Mouse (Mus musculus): Measurements from ENCODE around the gene Appbp2.
A peak's percentile ranks its signal among the peaks of the same experiment; 100 is the strongest.

The Appbp2 gene

DNA sequence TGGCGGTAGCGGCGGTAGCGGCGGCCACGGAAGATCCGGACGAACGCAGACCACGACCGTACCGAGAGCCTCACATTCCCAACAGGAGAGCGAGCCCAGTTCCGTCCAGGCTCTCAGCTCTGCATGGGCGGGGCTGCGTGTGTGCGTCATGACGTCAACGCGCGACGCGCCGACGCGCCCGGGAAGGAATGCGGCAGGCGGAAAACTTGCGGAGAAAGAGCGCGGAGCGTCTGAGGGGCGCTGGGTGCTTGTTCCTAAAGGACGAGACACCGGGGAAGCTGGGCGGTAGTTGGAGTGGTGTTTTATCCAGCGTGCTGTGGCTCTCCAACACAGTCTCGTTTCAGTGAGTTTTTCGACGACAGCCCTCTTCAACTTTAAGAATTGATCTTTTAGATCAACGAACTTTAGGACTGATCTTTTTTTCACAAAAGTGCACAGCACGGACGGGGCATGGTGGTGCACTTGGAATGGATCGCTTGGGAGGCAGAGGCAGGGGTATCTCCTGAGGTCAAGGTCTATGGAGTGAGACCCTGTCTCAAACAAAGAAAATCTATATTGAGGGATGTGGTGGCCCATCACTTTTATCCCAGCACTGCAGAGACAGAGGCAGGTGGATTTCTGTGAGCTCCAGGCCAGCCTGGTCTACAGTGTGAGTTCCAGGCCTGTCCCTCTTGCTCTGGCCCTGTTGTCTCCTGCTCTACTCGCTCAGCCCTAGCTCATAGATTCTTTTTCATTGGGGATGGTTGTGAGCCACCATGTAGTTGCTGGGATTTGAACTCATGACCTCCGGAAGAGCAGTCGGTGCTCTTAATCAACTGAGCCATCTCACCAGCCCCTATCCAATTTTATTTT, at the start of gene Appbp2:
Gene Appbp2 (minus strand): TSS at position 141 of the 852 bp plus-strand sequence.
- DNase-seq (ENCODE audit: low read depth, low spot score) = peak; percentile 98

DNA sequence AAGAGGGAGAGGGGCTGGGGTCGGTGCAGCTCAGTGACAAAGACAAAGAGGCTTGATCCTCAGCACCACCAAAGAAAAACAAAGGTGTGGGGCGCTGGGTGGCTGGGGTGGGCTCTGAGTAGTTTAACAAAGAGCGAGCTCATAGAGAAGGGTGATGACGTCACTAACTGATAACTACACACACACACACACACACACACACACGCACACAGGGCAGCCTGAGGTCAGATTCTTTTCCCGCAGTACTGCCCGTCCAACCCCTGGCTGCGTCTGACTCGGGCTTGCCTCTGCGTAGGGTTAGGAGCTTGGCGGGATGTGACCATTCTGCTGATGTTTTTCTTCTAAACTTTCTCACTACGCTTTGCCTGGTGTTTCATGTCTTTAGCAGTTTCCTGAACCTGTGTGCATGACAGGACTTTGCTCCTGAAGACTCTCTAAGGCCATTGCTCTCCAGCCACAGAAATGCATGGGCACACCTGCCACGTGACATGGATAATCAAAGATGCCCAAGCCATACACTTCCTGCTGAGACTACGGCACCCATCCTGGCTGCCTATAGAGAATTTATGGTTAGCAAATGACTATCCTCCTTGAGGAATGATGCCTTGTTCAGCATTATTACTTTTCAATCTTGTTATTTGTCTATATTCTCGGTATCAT, 46.4 kb upstream of the Appbp2 start:
- no peak for DNase-seq (ENCODE audit: low read depth, low spot score)

DNA sequence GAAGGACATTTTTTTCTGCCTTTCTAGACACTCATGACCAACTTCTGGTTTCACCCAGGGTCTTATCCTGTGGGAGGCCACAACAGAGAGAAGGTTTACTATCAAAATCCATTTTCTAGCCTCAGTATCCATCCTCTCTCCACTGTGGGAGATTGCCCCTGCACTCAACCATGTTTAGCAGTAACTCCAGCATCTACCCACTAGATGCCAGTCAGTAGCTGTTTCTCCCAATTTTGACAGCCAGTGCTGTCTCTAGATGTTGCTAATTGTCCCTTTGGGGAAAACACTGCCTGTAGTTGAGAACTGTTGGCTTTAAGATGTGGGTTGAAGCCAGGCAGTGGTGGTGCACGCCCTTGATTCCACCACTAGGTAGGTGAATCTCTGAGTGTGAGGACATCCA, 43.2 kb upstream of the Appbp2 start:
- DNase-seq (ENCODE audit: low read depth, low spot score) = no peak

DNA sequence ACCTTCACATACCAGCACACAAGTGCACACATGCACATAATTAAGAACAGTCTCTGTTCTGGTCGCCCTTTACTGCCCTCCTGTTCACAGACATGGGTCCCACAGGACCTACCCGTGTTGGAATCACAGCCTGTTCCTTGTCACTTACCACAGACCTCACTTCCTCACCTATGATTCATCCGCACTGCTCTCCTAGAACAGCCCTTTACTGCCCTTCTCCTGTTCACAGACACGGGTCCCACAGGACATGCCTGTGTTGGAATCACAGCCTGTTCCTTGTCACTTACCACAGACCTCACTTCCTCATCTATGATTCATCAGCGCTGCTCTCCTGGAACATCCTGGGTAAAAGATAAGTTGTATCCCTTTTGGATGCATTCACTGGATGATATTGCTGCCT, 42.7 kb upstream of the Appbp2 start:
- DNase-seq (ENCODE audit: low read depth, low spot score) = no peak

DNA sequence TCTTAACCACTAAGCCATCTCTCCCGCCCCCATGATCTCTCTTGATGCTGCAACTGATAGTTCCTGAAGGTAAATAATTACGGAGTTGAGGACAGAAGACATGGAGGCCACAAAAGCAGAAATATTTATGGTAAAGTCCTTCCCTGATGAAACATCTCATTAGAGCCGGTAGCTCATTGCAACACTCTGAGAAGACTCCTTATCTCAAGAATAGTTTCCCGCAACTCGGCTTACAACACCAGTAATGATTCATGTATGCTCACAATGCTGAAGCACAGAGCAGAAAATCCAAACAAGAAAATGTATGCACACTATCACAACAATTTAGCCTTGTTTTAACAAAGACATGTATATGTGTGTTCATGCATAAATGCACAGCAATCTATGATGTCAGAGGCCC, 40.2 kb upstream of the Appbp2 start:
- DNase-seq (ENCODE audit: low read depth, low spot score) = no peak

DNA sequence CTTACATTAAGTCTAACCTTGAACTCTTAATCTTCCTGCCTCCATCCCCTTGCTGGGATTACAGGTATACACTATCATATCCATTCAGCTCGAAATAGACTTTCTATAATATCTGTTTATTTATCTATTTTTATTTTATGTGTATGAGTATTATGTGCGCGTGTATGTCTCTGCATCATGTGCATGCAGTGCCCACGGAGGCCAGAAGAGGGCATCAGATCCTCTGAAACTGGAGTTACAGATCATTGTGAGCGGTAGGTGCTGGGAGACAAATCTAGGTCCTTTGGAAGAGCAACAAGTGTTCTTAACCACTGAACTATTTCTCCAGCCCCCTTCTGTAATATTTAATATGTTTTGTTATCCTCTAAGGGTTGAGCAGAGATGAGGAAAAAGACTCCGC, 38.4 kb upstream of the Appbp2 start:
- peak; percentile 58 for DNase-seq (ENCODE audit: low read depth, low spot score)

DNA sequence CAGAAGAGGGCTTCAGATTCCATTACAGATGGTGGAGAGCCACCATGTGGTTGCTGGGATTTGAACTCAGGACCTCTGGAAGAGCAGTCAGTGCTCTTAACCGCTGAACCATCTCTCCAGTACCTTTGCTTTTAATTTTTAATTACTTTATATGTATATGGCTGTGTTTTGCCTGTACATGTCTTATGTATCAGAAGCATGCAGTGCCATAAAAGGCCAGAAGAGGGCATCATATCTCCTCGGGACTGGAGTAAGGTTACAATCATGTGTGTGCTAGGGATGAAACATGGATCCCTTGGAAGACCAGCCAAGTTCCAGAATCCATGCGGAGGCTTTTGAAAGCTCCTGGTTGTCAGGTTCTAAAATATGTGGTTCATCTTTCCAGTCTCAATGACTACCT, 35.7 kb upstream of the Appbp2 start:
- peak; percentile 90 for DNase-seq (ENCODE audit: low read depth, low spot score)

DNA sequence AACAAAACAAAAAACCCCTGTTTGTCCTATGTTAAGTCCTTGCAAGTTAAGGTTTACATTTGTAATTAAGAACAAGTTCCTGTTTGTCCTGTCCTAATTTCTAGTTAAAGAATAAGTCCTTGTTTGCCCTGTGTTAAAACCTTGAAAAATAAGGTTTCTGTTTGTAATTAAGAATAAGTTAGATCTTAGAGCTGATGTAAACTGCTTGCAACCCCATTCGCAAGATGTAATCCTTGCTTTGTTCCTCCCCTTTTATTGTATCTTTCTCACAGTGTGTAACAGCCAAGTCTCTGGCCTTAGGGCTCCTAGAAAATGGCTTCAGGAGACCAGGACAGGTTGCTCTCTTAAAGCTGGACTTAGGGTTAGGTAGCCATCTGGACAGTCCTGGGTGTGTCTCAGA, 32.5 kb upstream of the Appbp2 start:
- no peak for DNase-seq (ENCODE audit: low read depth, low spot score)

DNA sequence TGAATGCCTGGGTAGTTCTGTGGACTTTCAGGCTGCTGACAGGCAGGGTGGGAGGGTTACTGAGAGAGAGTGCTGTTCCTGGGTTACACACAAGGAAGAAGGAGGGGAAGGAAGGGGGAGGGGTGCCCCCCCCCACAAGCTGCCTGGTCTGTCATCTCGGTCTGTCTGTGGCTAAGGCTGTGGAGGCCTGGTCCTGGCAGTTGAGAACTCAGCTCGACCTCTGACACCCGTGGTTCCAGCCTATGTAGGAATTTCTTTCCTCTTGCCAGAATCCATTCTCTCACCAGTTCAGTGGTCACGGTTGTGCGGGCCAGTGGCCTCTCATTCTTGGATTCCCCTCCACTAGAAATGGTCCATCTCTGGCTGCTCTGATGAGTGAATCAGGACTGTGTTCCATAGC, 29.7 kb upstream of the Appbp2 start:
- no peak for DNase-seq (ENCODE audit: low read depth, low spot score)

DNA sequence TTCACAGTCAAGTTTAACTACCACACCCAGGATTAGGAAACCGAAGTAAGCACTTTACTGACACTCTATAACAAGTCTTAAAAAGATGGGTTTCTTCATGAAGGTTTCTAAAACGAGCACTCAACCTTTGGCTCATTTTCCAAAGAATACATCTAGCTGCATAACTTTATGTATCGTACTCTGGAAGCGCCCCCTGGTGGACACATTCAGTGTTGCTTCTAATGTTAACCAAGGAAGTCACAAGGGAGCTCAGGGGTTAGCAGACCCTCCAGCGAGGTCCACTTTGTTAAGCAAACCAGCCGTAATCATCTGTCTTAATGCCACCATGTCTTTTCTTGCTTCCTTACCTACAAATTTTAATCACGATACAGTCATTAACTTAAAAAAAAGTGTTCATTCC, 26.3 kb upstream of the Appbp2 start:
- peak; percentile 82 for DNase-seq (ENCODE audit: low read depth, low spot score)

DNA sequence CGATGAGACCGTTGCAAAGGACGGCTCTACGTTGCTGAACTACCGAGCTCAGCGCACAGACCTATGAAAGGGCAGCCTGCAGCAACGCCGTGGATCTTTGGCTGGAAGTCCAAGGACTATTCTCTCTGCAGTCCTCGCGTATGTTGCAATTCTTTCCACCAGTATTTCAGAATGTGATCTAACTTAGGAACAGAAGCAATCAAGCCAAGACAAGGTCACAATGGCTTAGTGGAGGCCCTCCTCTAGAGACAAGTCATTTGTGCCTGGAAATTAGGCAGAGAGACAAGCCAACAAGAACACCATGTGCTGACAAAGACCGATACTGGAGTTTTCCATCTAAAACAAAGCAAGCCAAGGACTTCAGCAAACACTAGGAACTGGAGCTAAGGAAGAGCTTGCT, 24.0 kb upstream of the Appbp2 start:
- no peak for DNase-seq (ENCODE audit: low read depth, low spot score)

DNA sequence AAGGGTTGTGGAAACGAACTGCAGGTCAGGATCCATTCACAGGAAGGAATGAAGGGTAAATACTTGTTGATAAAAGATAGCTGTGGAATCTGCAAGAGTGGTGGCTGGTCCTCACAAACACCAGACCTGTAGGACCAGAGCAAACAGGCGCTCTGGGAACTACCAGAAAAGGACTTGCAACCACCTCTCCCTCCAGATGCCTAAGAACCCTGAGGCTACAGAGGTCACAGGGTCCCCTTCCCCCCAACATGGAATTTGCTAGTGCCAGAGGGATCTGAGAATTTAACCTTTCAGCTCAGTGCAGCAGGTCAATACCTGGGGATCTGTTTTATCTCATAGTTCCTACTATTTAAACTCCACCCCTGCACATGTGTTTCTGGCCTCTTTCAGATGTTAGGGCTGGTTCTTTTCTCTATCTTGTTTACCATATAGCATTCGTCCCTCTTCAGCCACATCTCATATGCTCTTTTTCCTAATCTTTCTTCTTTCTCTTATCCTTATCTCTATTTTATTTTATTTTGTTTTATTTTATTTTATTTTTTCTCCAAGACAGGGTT, 20.6 kb upstream of the Appbp2 start:
- DNase-seq (ENCODE audit: low read depth, low spot score) = no peak

DNA sequence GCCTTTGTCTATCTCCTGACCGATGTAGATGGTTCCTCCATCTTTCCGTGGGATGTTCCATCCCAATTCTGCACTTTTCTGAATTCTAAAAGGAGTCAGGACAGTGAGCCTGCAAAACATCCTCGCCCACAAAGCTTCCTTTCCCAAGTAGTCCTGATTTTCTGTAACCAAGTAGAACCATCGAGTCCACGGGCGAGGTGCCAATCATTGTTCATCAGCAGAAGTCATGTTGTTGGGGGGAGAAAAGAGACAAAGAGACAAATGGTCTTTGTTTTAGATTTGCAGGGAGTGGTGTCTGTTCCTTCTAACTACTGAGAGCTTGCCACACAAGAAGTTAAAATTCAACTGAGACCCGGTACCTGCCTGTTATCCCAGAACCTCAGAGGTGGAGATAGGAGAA, 18.7 kb upstream of the Appbp2 start:
- DNase-seq (ENCODE audit: low read depth, low spot score) = no peak

DNA sequence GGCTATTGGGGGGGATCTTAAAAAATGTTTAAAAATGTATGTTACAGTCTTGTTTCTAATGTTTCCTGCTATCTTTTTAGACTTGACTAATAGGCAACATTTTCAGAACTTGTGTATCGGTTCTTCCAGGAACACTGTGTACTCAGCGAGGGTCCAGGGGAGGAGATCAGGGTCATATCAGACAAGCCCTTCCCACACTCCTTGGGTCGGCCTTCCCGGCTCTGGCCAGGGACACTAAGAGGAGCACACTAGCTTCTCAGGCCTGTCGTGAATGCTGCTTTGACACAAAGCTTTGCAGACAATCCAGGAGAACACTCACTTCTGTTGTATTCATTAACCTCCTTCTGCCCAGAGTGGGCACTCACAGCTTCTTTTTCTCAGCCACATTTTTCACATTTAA, 18.1 kb upstream of the Appbp2 start:
- no peak for DNase-seq (ENCODE audit: low read depth, low spot score)

DNA sequence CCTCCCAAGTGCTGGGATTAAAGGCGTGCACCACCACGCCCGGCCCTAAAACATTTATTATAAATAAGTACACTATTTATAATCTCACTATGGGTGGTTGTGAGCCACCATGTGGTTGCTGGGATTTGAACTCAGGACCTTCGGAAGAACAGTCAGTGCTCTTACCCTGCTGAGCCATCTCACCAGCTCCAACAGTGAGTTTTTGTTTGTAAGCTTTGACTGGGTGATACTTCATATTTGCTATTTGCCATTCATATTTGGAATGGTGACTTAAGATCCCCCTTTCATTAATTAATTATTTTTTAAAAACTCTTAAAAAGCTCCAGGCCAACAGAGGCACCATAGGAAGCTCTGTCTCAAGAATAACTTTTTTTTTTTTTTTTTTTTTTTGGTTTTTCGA, 17.0 kb upstream of the Appbp2 start:
- no peak for DNase-seq (ENCODE audit: low read depth, low spot score)

DNA sequence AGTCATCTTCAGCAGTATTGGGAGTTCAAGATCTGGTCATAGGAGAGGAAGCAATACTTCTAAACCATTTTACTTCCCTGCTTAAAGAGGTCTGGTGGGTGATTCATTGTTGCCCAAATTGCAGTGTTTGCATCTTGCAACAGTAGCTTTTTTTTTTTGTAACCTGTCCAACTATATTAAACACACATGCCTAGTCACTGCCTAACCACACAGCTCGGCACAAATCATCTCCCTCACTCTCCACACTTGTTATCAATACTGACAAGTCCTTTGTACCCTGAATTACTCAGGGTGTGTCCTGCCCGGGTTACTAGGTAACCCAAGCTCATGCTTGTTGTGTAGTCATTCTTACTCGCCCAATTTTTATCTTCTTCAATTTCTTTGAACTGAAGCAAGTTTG, 15.5 kb upstream of the Appbp2 start:
- no peak for DNase-seq (ENCODE audit: low read depth, low spot score)

DNA sequence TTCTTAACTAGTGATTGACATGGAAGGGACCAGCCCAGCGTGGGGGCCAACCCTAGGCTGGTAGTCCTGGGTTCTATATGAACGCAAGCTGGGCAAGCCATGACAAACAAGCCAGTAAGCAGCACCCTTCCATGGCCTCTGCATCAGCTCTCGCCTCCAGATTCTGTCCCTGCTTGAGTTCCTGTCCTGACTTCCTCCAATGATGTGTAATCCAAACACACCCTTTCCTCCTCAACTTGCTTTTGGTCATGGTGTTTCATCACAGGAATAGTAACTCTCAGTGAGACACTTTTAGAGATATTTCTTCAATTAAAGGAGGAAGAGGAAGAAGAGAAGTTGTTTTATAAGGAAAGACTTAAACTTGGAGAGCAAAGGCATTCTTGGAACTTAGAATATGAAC, 14.4 kb upstream of the Appbp2 start:
- DNase-seq (ENCODE audit: low read depth, low spot score) = no peak

DNA sequence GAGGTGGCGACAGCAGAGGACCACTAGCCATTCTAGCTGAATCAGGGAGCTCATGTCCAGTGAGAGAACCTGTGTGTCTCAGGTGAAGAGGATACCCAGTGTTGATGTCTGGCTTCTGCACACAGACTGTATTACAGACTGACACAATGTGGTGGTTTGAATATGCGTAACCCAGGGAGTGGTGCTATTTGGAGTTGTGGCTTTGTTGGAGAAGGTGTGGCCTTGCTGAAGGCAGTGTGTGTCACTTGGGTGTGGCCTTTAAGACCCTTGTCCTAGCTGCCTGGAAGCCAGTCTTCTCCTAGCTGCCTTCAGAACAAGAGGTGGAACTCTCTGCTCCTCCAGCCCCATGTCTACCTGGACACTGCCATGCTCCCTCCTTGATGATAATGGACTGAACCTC, 13.2 kb upstream of the Appbp2 start:
- DNase-seq (ENCODE audit: low read depth, low spot score) = peak; percentile 76

DNA sequence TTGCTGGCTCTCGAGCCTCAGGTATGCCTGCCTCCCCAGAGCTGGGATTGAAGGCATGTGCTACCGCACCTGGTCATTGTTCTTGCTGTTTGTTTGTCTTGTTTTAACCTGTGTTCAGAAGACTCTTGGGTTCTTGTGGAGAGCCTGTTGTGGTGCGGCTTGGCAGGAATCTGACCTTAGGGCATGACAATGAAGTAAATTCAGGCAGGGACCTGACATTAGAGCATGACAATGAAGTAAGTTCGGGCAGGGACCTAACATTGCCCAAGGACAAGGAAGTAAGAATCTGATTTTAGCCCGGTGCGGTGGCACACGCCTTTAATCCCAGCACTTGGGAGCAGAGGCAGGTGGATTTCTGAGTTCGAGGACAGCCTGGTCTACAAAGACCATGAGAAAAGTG, 6.3 kb upstream of the Appbp2 start:
- peak; percentile 86 for DNase-seq (ENCODE audit: low read depth, low spot score)

DNA sequence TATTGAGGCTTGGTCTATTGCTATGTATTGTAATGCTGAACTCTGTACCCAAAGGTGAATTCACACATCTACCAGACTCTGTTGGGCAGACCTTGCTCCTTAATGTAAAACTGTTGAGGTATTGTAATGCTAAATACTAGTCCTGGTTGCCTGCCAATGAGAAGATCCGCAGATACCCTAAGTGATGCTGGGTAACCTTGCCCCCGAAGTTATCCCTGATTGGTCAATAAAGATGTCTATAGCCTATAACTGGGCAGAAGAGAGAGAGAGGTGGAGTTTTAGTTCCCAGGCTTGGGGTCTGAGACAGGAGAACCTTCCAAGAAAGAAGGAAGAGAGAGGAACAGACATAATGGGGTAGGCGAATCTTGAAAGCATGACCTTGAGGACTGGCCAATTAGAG, 5.3 kb upstream of the Appbp2 start:
- peak; percentile 89 for DNase-seq (ENCODE audit: low read depth, low spot score)

DNA sequence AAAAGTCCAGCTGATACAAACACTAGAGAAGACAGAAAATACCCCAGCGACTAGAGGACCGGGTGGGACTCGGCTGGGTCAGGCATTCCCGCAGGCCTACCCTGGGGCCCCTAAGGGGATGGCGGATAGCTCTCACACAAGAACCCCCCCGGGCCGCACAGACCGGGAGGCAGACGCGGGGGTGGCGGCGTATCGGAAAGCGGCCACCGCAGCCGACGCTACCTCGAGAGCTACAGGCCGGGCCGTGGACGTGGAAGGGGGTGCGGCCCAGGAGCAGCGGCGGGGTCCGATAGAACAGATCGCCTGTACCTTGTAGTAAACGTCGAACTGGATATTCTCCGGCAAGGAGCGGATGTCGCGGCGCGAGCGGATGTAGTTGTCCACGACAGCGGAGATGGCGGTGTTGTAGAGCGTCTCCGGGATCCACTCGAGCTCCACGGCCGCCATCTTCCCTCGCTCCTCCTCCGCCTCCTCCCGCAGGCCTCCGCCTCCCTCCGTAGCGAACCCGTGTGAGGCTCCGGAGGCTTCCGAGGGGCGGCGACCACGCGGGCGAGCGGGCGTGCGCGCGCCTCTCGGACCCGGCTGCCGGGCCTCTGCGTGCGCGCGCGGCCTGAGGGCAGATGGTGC, 454 bp downstream of the Appbp2 start:
- DNase-seq (ENCODE audit: low read depth, low spot score) = no peak

DNA sequence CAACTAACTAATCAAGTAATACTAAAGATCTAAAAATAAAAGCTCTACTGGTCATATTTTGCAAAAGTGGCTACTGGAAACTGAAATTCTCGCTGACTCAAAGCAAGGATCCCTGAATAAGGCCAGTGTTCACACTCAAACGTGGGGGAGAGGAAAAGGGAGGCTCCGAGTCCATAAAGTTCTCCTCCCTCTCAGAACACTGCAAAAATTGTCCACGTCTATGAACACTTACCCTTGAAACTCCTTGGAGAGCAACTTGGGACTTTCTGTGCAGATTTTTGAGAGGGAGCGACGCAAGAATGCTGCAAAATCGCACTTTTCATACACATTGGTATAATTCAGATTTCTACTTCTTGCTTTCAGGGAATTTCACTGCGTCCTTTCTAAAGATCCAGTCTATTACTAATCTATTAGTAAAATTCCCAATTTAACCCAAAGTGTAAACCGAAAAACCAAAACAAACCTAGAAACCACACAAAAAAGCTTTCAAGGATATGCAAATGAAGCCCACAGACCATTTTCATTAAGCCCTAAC, 1.2 kb downstream of the Appbp2 start:
- no peak for DNase-seq (ENCODE audit: low read depth, low spot score)
